Mouse (Mus musculus) liver (tissue): ENCODE measurements around the gene Usp48.

ENCODE experiments used
- DNase-seq: peaks from one replicate; pipeline ENCODE4 v3.0.0-alpha.2; 2020; ENCODE audit warnings: mixed read lengths

Gene Usp48

GRCm38 (mm10) chr4:137610256-137610655 is 16.7 kb downstream of the Usp48 start:
- no peak for DNase-seq

- DNase-seq = no peak
Observed at GRCm38 (mm10) chr4:137622847-137623246, 29.3 kb downstream of the Usp48 start.

GRCm38 (mm10) chr4:137627476-137628235 is 34.1 kb downstream of the Usp48 start:
- DNase-seq = no peak

- DNase-seq = no peak
Observed at GRCm38 (mm10) chr4:137628400-137628799, 34.8 kb downstream of the Usp48 start.

GRCm38 (mm10) chr4:137629354-137629753 is 35.8 kb downstream of the Usp48 start:
- DNase-seq = no peak

- no peak for DNase-seq
Observed at GRCm38 (mm10) chr4:137630153-137630552, 36.6 kb downstream of the Usp48 start.

GRCm38 (mm10) chr4:137631596-137631995 is 38.0 kb downstream of the Usp48 start:
- no peak for DNase-seq

GRCm38 (mm10) chr4:137633394-137633793 is 39.8 kb downstream of the Usp48 start:
- no peak for DNase-seq

GRCm38 (mm10) chr4:137636597-137636996 is 43.0 kb downstream of the Usp48 start:
- DNase-seq = no peak

GRCm38 (mm10) chr4:137641556-137641955 is 48.0 kb downstream of the Usp48 start:
- DNase-seq = no peak

GRCm38 (mm10) chr4:137642101-137642500 is 48.5 kb downstream of the Usp48 start:
- DNase-seq = no peak

GRCm38 (mm10) chr4:137643459-137643858 is 49.9 kb downstream of the Usp48 start:
- no peak for DNase-seq

GRCm38 (mm10) chr4:137646262-137646661 is 52.7 kb downstream of the Usp48 start:
- no peak for DNase-seq

- no peak for DNase-seq
Observed at GRCm38 (mm10) chr4:137647648-137648047, 54.1 kb downstream of the Usp48 start.

GRCm38 (mm10) chr4:137648230-137648629 is 54.7 kb downstream of the Usp48 start:
- no peak for DNase-seq

- DNase-seq = no peak
Observed at GRCm38 (mm10) chr4:137650912-137651311, 57.4 kb downstream of the Usp48 start.

- DNase-seq = no peak
Observed at GRCm38 (mm10) chr4:137652835-137653346, 59.3 kb downstream of the Usp48 start.

GRCm38 (mm10) chr4:137655241-137656031 is 61.9 kb downstream of the Usp48 start:
- DNase-seq = no peak

- no peak for DNase-seq
Observed at GRCm38 (mm10) chr4:137657674-137658073, 64.1 kb downstream of the Usp48 start.

GRCm38 (mm10) chr4:137659541-137659940 is 66.0 kb downstream of the Usp48 start:
- DNase-seq = no peak

- DNase-seq = no peak
Observed at GRCm38 (mm10) chr4:137660364-137661077, 67.0 kb downstream of the Usp48 start.

GRCm38 (mm10) chr4:137661078-137661450 is 67.5 kb downstream of the Usp48 start:
- no peak for DNase-seq

- no peak for DNase-seq
Observed at GRCm38 (mm10) chr4:137661547-137661946, 68.0 kb downstream of the Usp48 start.
